Mouse (Mus musculus): ENCODE data around the gene Fem1a. TPM values are rescaled to one million over a fixed set of nuclear protein-coding genes. Genes with fewer than 3 reads are reported as not detected.

Gene Fem1a
- polyA plus RNA-seq, 1 experiment from 2014 or later = 19.4 TPM

- 43% methylated on average over 1 of the region's 1 CpGs for WGBS
- H3K4me3 ChIP-seq = no peak overlapping the region
- H3K9ac ChIP-seq = no peak overlapping the region
- H3K27me3 ChIP-seq = no peaks in the 10 kb centered on the region
- peaks cover 25% of the 10 kb centered on the region for H3K4me1 ChIP-seq (replicated peaks)
- ATAC-seq (replicated peaks; ENCODE audit: insufficient number of reproducible peaks, insufficient read depth, low FRiP score, low read depth) = no peak
- H3K9me3 ChIP-seq (replicated peaks) = no peaks in the 10 kb centered on the region
- no peak overlapping the region for H3K4me2 ChIP-seq
- H3K27ac ChIP-seq = no peak overlapping the region
- H3K36me3 ChIP-seq = no peaks in the 10 kb centered on the region
These were observed 36.7 kb downstream of the Fem1a start for GRCm38 (mm10) chr17:56293291-56293690.

- H3K27ac ChIP-seq = no peak overlapping the region
- no peaks in the 10 kb centered on the region for H3K9me3 ChIP-seq (replicated peaks)
- no peaks in the 10 kb centered on the region for H3K27me3 ChIP-seq
- 83% methylated on average over 19 of the region's 19 CpGs for WGBS
- no peak overlapping the region for H3K4me2 ChIP-seq
- H3K4me1 ChIP-seq (replicated peaks) = peaks cover 15% of the 10 kb centered on the region
- ATAC-seq (replicated peaks; ENCODE audit: insufficient number of reproducible peaks, insufficient read depth, low FRiP score, low read depth) = no peak
- H3K9ac ChIP-seq = no peak overlapping the region
- H3K36me3 ChIP-seq = no peaks in the 10 kb centered on the region
- no peak overlapping the region for H3K4me3 ChIP-seq
These were observed 37.6 kb downstream of the Fem1a start for GRCm38 (mm10) chr17:56294241-56294640.

DNA sequence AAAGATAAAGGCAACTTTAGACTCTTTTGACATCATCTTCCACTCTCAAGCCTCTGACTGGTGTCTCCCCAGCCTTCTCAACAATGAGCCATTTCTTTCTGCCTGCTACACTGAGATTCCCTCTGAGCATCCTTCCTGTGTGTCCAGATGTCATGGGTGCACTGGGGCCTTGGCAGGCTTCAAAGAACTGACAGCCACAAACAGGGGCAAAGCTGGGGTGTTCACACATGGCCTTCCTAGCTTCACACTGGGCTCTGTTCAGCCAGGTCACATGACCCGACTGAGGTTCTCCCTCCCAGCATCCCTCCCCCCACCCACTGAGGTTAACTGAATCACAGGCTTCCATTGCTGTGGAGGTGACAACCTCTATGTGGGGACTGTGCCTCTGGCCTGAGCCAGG, 39.6 kb downstream of the Fem1a start:
- no peaks in the 10 kb centered on the region for H3K36me3 ChIP-seq
- H3K4me1 ChIP-seq (replicated peaks) = peaks cover 5% of the 10 kb centered on the region
- H3K9me3 ChIP-seq (replicated peaks) = no peaks in the 10 kb centered on the region
- no peaks in the 10 kb centered on the region for H3K27me3 ChIP-seq
- no peak overlapping the region for H3K4me3 ChIP-seq
- 56% methylated on average over 1 of the region's 1 CpGs for WGBS
- no peak overlapping the region for H3K9ac ChIP-seq
- ATAC-seq (replicated peaks; ENCODE audit: insufficient number of reproducible peaks, insufficient read depth, low FRiP score, low read depth) = no peak
- H3K27ac ChIP-seq = no peak overlapping the region
- H3K4me2 ChIP-seq = no peak overlapping the region

DNA sequence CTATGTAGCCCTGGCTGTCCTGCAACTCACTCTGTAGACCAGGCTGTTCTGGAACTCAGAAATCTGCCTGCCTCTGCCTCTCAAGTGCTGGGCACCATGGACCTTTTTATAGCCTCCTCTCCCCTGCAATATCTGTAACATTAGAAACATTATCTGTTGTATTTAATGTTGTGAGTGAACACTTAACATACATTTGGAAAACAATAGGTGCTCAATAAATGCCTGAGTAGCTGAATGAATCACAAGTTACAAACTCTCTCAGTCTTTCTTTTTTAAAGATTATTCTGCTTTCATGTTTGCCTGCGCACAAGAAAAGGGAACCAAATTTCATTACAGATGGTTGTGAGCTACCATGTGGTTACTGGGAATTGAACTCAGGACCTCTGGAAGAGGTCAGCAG, 41.6 kb downstream of the Fem1a start:
- WGBS = 97% methylated on average over 1 of the region's 1 CpGs
- H3K9me3 ChIP-seq (replicated peaks) = no peaks in the 10 kb centered on the region

GRCm38 (mm10) chr17:56300186-56300585, 43.6 kb downstream of the Fem1a start, which contains the start of gene Arrdc5:
TSS of gene Arrdc5 (minus strand) at chr17:56300286.
- Histone ChIP-seq H3K27ac (no peak within 1 kb of the TSS), H3K4me2 (no peak within 1 kb of the TSS), H3K36me3 (no peaks in the 10 kb centered on the region), H3K4me3 (no peak within 1 kb of the TSS), H3K27me3 (no peaks in the 10 kb centered on the region), H3K9me3 (replicated peaks) (no peaks in the 10 kb centered on the region), H3K9ac (no peak within 1 kb of the TSS), H3K4me1 (replicated peaks) (peaks cover 26% of the 10 kb centered on the region)
- ATAC-seq (replicated peaks; ENCODE audit: insufficient number of reproducible peaks, insufficient read depth, low FRiP score, low read depth) = no peak
- 90% methylated on average over 9 of the region's 9 CpGs for WGBS

More for the DNA sequence above, 41.6 kb downstream of the Fem1a start:
- Histone ChIP-seq H3K9ac (no peak overlapping the region), H3K27me3 (no peaks in the 10 kb centered on the region), H3K36me3 (no peaks in the 10 kb centered on the region), H3K4me3 (no peak overlapping the region), H3K4me1 (replicated peaks) (peaks cover 12% of the 10 kb centered on the region), H3K4me2 (no peak overlapping the region), H3K27ac (no peak overlapping the region)
- ATAC-seq (replicated peaks; ENCODE audit: insufficient number of reproducible peaks, insufficient read depth, low FRiP score, low read depth) = no peak

DNA sequence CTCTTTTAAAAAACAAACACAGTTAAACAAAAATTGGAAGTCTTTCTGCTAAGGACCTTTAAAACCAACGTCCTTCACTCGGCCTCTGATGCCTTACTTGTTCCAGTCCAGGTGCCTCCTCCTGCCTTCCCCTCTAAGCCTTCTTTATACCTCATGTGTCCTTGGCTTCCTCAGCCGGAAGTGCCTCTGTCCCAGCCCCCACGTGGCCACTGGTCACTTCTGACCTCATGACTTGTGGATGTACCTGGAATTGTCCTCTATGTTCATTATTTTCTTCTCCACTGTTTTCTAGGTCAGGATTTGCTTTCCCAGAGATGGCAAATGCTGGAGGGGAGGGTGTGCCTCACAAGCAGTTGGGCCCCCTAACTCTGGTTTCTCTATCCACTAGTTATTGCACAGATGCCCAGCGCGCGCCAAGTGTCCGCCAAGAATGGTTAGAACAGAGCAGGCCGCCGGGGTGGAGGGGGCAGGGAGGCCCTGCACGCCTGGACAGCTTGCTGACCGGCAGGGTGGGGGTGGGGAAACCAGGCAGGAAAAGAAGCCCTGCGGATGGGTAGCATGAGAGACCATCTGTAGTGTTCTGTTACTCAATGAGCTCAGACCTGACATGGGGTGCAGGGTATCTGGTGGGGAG, 45.9 kb downstream of the Fem1a start:
- WGBS = 24% methylated on average over 13 of the region's 13 CpGs
- ATAC-seq (replicated peaks; ENCODE audit: insufficient number of reproducible peaks, insufficient read depth, low FRiP score, low read depth) = peak; percentile 12; the same call in 1 of the 2 replicates
- Histone ChIP-seq H3K9ac (0 out of 2 replicates have a peak overlapping the region, but pooled peaks have one; percentile 60), H3K4me3 (peak overlapping the region; percentile 86), H3K27ac (peak overlapping the region; percentile 84), H3K4me2 (peak overlapping the region; percentile 100), H3K36me3 (no peaks in the 10 kb centered on the region), H3K9me3 (replicated peaks) (no peaks in the 10 kb centered on the region), H3K27me3 (no peaks in the 10 kb centered on the region), H3K4me1 (replicated peaks) (peaks cover 41% of the 10 kb centered on the region)

DNA sequence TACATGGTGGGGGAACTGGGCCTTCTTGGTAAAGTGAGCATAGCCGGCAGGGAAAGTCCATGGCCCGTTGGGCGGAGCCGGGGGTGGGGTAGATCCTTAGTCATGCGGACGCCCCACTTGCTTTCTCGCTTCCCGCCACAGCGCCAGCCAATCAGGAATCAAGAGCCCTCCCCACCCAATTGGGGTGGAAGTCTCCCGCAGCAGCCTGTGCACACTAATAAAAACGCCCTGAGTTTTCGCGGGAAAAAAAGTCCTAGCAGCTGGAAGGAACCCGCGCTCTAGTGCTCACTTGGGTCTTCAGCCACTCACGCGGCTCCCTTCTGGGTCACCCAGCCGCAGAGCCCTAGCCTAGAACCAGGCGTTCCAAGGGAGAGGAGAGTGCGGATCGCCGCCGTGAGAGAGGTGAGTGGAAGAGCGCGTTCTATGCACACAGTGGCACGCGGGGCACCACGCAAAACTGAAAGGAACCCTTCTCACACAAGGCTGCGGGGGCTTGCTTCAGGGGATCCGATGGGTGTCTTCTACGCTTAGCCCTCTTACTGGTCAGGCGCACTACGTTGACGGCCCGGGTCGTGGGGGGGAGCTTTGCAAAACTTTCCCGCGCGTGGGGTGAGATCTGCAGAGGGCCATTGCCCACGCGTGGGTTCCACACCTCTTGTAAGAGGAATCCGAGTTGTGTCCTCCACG, 46.7 kb downstream of the Fem1a start, which contains the start of gene Uhrf1:
Gene Uhrf1 (plus strand): TSS at position 162 of the 687 bp plus-strand sequence.
- H3K27me3 ChIP-seq = no peaks in the 10 kb centered on the region
- peak; percentile 75 for ATAC-seq (replicated peaks; ENCODE audit: insufficient number of reproducible peaks, insufficient read depth, low FRiP score, low read depth)
- peak within 1 kb of the TSS; percentile 70 for H3K9ac ChIP-seq
- H3K4me2 ChIP-seq = peak within 1 kb of the TSS; percentile 100
- H3K36me3 ChIP-seq = peaks cover 3% of the 10 kb centered on the region; the same call in 1 of the 2 replicates
- peak within 1 kb of the TSS; percentile 86 for H3K4me3 ChIP-seq
- H3K27ac ChIP-seq = peak within 1 kb of the TSS; percentile 84
- H3K9me3 ChIP-seq (replicated peaks) = no peaks in the 10 kb centered on the region
- peaks cover 43% of the 10 kb centered on the region for H3K4me1 ChIP-seq (replicated peaks)
- under 1% methylated on average over 43 of the region's 43 CpGs for WGBS

- peak; percentile 90 for ATAC-seq (replicated peaks; ENCODE audit: insufficient number of reproducible peaks, insufficient read depth, low FRiP score, low read depth)
- H3K9ac ChIP-seq = peak overlapping the region; percentile 70
- no peaks in the 10 kb centered on the region for H3K27me3 ChIP-seq
- peaks cover 9% of the 10 kb centered on the region; the same call in 1 of the 2 replicates for H3K36me3 ChIP-seq
- peak overlapping the region; percentile 86 for H3K4me3 ChIP-seq
- peak overlapping the region; percentile 84 for H3K27ac ChIP-seq
- WGBS = under 1% methylated on average over 68 of the region's 68 CpGs
- H3K4me2 ChIP-seq = peak overlapping the region; percentile 100
- H3K9me3 ChIP-seq (replicated peaks) = no peaks in the 10 kb centered on the region
- H3K4me1 ChIP-seq (replicated peaks) = peaks cover 43% of the 10 kb centered on the region
These were observed 47.4 kb downstream of the Fem1a start for GRCm38 (mm10) chr17:56303847-56304586.

- peaks cover 16% of the 10 kb centered on the region for H3K36me3 ChIP-seq
- H3K27me3 ChIP-seq = no peaks in the 10 kb centered on the region
- peak overlapping the region; percentile 86 for H3K4me3 ChIP-seq
- H3K9me3 ChIP-seq (replicated peaks) = no peaks in the 10 kb centered on the region
- 21% methylated on average over 11 of the region's 11 CpGs for WGBS
- peak overlapping the region; percentile 70 for H3K9ac ChIP-seq
- peaks cover 43% of the 10 kb centered on the region for H3K4me1 ChIP-seq (replicated peaks)
- H3K27ac ChIP-seq = no peak overlapping the region
- ATAC-seq (replicated peaks; ENCODE audit: insufficient number of reproducible peaks, insufficient read depth, low FRiP score, low read depth) = no peak
- H3K4me2 ChIP-seq = peak overlapping the region; percentile 100
These were observed 48.1 kb downstream of the Fem1a start for GRCm38 (mm10) chr17:56304718-56305117.

DNA sequence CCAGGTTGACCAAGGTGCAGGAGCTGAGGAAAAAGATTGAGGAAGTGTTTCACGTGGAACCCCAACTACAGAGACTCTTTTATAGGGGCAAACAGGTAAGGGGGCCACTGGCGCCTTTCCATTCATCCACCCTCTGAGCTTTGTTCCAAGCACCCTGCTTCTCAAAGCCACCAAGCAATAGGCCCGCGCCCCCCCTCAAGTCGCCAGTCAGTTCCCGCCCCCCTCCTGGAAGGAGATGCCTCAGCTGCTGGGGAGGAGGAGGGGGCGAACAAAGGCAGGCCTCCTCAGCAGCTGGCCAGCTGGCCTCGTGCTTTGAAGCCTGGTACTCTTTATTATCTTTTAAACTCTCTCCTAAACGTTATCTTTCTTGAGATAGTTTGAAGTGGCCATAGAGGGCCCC, 48.5 kb downstream of the Fem1a start:
- no peaks in the 10 kb centered on the region for H3K9me3 ChIP-seq (replicated peaks)
- peaks cover 20% of the 10 kb centered on the region for H3K36me3 ChIP-seq
- H3K9ac ChIP-seq = peak overlapping the region; percentile 70
- H3K4me2 ChIP-seq = peak overlapping the region; percentile 100
- H3K27ac ChIP-seq = no peak overlapping the region
- peak overlapping the region; percentile 86 for H3K4me3 ChIP-seq
- no peak for ATAC-seq (replicated peaks; ENCODE audit: insufficient number of reproducible peaks, insufficient read depth, low FRiP score, low read depth)
- WGBS = 30% methylated on average over 9 of the region's 9 CpGs
- H3K4me1 ChIP-seq (replicated peaks) = peaks cover 43% of the 10 kb centered on the region
- H3K27me3 ChIP-seq = no peaks in the 10 kb centered on the region

DNA sequence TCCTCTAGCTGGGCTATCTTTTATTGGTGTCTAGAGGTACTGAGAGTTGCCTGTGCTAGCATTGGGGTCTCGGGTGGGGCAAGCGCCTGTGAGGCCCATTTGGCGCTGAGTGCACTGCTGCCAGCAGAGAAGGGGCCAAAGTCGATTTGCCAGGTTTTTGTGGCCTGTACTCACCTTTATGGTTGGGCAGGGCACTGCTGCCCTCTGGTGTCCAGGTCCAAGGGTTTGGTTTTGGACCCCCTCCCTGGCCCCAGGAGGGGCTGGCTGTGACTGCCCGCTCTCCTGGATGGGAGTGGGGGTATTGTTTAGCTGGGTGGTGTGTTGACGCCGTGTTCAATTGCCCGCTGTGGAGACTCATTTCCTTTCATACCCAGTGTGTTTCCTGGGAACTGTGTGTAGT, 49.2 kb downstream of the Fem1a start:
- no peak for ATAC-seq (replicated peaks; ENCODE audit: insufficient number of reproducible peaks, insufficient read depth, low FRiP score, low read depth)
- peaks cover 26% of the 10 kb centered on the region for H3K36me3 ChIP-seq
- 58% methylated on average over 8 of the region's 8 CpGs for WGBS
- no peak overlapping the region for H3K27ac ChIP-seq
- peak overlapping the region; percentile 86 for H3K4me3 ChIP-seq
- H3K27me3 ChIP-seq = no peaks in the 10 kb centered on the region
- peaks cover 43% of the 10 kb centered on the region for H3K4me1 ChIP-seq (replicated peaks)
- H3K9me3 ChIP-seq (replicated peaks) = no peaks in the 10 kb centered on the region
- peak overlapping the region; percentile 100 for H3K4me2 ChIP-seq
- peak overlapping the region; percentile 70; the same call in 1 of the 2 replicates for H3K9ac ChIP-seq
